Mouse (Mus musculus): ENCODE results near the gene Tmem132d.
A peak's percentile ranks its signal among the peaks of the same experiment; 100 is the strongest.

Gene Tmem132d

DNA sequence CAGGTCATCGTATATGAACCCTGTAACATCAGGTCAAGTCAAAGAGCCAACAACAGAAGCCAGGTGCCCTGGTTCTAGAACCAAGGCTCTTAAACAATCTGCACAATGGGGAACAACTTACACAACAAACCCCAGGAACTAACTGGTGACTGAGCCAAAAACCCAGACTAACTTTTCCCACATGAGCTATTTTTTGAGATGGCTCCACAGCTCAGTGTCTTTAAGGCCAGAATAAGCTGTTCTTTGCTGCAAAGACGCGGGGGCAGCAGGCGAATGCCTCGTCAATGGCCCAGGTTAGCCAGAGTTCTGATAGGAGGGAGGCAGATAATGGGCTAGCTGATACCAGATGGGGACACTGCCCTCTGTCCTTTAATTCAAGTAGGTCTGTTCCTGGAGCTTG, 221.8 kb downstream of the Tmem132d start:
- no peak for DNase-seq (ENCODE audit: low spot score)

DNA sequence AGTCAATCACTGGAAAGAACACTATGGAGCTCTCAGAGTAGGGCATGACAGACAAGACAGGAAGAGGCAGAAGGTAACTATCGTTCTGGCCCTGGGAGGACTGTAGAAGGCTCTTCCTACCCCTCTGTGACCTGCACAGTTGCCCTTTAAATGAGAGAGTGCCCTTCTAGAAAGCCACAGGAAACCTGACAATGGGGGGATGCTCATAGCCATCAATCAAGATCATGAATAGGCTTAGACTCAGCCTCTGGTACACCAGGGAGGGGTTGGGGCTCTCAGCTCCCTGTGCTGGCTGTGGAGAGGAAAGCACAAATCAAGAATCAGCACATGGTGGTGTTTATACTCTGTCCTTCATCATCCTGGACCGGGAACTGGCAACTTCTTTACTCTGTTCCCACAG, 227.2 kb downstream of the Tmem132d start:
- DNase-seq (ENCODE audit: low spot score), result peak; percentile 63

DNA sequence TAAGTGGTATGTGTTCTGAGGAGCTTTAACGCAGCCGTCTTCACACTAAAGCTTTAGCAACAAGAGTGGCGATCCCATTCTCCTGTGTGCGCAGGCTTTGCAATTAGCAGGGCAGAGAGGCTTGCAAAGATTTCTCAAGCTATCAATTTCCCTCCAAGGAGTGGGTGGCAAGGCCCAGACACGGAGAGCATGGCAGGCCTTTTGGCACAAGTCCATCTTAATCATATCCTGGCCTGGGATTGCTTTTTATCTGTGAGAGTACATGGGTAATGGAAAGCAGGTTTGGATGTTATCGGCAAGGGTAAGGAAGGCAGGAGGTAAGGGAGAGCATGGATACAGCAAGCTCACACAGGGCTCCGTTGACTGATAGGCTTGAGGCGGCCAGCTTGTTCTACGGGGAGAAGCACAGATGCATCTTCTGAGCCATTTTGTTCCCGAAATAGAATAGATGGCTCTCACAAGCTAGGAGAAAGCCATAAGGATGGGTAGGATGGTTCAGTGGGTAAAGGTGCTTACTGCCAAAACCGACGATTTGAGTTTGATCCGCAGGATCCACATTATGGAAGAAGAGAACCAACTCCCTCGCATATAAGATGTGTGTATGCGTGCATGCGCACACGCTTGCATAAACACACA, 228.1 kb downstream of the Tmem132d start:
- DNase-seq (ENCODE audit: low spot score), result peak; percentile 16

DNA sequence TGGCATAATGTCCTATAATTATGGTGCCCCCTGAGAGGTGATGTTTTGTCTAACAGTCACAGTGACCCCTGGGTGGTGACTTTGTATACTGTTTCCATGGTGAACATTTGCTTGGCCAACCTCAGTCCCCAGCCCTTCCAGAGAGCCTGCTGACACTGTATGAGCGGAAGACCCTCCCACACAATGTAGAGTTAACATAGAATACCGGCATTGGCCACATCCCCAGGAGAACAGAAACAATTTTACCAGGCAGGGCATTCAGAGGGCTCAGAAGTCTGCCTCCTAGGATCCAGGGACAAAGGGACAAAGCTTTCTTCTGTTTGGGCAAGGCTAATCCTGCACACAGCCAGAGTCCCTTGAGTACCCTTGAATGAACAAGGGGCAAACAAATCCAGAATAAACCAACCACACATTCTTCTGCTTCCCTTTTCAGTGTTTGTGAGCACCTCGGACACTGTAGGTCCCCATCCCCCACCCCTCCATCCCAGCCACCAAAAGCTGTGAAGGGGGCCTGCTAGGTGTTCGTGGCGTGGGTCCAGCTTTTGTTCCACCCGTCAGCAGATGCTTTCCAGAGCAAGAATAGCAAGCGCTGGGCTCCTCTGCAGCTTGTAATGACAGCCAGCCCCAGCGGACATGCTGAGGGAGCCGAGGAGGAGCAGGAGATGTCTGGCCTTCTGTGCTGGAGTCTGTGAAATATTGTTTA, 228.8 kb downstream of the Tmem132d start:
- peak; percentile 43 for DNase-seq (ENCODE audit: low spot score)

DNA sequence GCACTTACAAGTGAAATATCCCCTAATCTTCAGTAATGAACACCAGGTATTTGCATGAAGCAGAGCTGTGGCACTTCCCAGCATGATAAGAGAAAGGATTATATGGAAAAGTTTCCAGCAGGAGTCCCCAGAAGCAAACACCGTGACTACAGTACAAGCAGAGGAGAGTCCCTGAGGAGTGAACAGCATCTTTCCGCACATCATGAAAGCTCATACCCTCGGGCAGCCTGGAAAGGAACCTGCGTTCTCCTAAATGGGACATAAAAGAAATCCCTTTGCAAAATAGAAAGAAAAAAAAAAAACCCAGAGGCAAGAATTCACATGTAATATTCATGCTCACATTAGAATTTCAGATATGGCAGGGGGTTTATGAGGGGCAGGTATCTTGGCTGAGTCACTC, 238.8 kb downstream of the Tmem132d start:
- DNase-seq (ENCODE audit: low spot score), result no peak

DNA sequence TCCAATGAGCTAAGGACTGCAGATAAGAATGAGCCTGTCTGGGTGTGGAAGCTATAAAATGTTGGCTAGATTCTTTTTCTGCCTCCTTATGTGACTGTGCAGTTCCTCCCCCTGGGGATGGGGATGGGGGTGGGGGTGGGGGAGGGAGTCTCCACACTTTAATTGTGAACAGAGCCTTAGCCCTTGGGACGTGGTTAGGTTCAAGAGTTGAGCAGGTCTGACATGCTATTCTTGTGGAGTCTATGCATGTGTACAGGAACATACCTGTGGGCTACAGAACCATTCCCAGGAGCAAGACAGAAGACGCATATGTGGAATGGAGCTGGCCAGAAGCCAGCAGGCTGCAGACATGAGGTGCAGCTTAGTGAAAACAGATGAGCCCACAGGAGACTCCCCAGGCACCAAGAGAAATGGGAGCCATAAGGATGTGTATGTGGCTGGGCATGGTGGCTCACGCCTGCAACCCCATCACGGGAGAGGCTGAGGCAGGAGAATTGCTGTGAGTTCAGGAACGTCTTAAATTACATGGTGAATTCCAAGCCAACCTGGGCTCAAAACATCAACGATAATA, 240.3 kb downstream of the Tmem132d start:
- DNase-seq (ENCODE audit: low spot score), result no peak

DNA sequence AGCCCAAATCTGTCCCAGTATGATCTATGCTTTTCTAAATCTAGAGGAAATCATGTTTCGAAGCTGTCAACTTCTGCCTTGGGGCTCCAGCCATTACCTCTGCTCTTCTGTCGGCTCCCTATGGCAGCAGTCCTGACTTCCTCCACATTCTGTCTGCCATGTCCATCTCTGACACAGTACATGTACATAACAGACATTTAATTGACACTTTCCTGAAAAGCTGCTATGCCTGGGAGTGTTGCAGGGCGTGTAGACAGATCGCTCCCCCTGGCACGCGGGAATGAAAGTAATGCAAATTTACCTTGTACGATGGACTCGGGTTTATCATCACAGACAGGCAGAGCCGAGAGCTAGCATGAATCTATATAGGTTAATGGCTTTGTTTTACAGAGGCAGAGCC, 241.2 kb downstream of the Tmem132d start:
- no peak for DNase-seq (ENCODE audit: low spot score)

DNA sequence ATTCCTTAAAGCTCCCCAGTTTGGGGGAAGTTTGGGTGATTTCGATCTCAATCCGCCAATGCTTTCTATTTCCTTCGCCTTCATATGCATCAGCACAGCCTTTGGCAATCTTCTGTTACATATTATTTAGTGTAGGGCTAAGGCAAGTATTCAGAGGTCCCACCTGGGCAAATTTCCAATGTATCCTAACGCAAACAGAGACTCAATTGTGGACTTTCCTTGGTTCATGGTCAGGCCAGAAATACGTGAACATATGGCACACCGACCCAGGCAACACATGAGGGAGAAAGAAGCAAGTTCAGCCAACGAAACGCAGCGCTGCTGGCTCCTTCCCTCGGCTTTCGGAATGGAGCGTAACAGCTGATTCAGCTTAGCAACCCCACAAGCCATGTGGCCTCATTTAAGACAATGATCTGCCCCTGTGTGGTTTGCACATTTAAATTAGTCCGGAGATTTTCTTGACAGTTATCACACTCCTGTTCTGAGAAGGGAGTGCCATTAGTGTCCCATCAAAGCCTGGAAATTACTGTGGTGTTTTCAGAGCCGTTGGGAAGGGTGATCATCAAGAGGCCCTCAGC, 242.5 kb downstream of the Tmem132d start:
- no peak for DNase-seq (ENCODE audit: low spot score)

DNA sequence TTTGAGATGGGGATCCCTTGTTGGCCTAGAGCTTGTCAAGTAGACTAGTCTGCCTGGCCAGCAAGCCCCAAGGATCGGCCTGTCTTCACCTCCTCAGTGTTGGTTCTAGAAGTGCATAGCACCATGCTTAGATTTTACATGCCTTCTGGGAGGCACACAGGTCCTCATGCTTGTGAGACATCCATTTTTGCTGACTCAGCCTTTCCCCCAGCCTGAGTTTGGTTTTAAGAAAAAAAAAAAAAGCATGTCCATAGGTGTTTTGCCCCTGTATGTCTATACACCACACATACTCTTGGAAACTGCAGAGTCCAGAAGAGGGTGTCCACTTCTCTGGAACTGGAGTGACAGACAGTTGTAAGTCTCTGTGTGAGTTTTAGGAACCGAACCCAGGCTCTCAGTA, 256.6 kb downstream of the Tmem132d start:
- DNase-seq (ENCODE audit: low spot score), result no peak

DNA sequence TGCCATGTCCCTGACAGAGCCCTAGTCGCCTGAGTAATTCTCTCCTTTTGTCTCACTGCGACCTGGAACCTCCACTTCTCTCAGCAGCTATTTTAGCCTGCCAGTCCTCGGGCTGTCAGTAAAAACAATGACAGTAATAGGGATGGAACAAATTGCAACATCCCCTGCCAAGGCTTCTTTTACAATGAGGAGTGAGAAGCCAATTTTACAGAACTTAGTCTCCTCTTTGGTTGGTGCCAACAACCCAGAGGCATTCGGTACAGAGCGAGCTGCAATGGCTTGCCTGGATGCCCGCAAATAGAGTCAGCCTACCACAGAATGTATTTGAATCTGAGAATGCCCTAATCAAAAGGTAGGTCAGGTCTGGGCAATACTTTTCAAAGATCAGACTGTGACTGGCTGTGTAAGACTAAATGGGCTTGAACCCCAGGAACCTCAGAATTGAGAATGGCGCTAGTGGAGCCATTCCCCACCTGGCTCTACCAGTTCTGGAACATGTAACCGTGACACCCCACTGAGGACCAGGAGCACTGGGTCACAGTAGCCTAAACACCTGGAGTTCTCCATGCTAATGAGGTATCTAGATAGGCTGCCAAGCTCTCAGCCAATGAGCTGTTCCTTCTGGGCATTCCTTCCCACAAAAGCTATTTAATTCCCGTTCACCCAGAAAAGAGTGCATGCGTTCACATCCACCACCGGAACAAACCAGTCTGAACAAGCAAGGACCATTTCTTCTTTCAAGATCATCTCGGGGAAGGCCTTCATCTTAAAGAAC, 273.8 kb downstream of the Tmem132d start:
- no peak for DNase-seq (ENCODE audit: low spot score)

DNA sequence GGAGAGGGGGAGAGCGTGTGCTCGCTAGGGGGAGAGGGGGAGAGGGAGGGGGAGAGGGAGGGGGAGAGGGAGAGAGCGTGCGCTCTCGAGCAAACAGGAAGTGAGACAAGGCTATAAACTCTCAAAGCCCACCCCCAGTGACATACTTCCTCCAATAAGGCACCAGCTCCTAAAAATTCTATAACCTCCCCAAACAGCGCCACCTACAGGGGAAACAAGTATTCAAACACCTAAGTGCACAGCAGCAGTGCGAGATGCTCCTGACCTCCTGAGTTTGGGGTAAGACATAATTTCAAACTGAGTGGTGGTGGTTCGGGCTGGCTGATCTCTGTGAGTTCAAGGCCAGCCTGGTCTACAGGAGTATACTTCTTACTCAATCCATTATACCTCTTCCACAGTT, 281.4 kb downstream of the Tmem132d start:
- no peak for DNase-seq (ENCODE audit: low spot score)

DNA sequence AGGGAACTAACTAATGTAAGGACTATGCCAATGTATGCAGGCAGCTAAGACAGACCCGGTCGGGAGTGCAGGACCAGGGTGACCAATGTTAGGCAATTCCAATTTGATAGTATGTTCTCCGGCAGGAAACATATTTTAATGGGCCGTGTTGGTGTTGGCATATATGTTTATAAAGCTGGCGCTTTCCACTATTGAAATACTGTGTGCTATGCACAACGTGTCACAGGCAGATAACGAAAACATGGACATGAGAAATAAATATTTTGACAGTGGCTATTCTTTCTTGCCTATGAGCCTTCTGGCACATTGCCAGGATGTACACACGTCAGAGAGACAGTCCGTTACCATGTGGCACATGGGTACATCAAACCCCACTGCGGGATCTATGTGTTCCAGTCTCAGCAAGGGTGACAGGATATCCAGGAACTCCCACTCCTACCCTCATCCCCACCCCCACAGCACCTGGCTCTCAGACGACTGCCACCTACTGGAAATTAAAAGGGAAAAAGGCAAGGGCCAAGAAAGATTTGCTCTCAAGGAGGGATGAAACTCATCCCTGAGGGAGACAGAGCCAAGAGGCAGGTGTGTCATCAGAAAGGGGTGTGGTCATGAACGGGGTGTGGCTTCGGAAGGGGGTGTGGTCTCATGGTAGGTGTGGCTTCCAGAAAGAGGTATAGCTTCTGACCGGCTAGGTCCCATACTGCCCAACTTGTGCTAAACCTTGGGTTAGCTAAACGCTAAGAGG, 285.8 kb downstream of the Tmem132d start:
- no peak for DNase-seq (ENCODE audit: low spot score)

DNA sequence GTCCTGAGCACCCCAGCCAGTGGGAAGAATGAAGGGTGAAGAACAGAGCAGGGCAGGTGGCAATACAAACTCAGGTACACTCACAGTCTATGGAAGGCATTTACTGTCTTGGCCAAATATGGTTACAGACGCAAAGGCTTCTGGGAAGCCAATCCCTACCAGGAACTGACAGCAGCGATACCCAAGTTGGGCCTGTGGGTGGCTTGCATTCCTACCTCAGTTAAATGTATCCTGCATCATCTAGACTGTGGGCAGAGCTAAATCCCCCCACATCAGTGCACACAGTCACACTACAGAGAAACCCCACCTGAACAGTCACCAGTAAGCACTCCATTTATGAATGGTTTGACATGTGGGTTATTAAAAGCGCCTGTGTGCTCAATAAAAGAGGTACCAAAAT, 288.1 kb downstream of the Tmem132d start:
- no peak for DNase-seq (ENCODE audit: low spot score)

DNA sequence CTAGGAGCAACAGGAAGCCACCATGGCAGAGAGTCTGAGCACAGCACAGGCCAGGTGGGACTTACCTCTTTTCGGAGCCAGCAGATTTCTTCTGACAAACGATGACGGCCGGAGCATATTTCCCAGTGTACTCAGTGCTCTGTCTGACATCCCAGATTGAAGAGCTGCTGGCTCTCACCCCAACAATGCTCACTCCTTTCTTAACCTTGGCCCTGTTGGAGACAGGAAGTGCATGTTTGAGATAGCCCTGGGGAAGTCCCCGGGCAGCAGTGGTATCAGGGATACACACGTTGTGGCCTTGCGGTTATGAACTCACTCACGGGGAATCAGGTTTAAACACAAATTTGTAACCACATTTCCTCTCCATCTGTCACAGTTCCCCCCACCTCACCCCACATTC, 296.1 kb downstream of the Tmem132d start:
- DNase-seq (ENCODE audit: low spot score), result no peak

DNA sequence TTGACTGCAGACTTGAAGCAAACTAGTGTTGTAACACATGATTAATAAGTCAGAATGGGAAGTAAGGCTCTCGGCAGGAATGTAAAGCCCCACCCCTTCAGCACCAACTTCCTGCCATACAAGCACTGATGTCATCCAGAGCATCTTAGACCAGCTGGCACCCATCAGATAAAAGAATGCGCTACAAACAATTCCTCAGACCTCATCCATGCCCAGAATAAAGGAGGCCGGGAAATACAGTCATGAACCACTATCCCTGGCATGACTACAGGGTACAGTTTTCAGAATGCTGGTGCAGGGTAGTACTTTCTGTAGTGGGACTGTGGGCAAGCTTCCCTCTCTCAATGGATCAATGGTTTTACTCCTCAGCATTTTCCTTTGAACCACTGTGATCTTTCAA, 310.2 kb downstream of the Tmem132d start:
- no peak for DNase-seq (ENCODE audit: low spot score)

DNA sequence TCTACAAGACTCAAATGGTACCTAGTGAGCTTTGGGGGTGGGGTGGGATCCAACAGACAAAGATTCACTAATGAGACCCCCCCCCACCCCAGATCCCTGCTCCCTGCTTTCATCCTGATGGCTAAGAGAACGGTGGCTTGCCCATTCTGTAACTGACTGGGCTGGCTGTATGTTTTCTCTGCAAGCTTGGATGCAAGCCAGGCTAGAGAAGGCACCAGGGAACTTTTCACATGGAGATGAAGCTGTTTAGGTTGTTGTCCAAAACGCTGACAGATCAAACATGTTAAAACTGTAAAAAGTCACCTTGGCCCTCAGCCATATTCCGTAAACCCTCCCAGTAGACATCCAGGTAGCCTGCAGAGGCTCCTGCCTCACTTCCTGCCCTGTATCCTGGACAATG, 313.7 kb downstream of the Tmem132d start:
- no peak for DNase-seq (ENCODE audit: low spot score)

DNA sequence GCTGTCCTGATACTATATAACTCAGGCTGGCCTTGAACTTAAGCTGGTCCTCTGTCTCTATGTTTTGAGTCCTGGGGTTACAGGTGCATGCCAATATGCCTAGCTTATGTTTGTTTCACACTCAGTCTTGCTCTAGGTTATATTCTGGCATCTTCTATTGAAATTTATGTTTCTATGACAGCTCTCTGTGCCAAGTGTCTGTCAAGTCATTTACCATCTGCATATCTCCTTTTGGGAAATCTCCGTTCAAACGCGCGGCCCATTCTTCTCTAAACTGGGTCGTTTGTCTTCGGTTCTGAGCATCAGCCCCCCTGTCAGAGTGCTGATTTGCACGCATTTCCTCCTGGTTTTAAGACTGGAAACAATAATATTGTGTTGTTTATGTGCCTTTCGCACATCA, 319.8 kb downstream of the Tmem132d start:
- no peak for DNase-seq (ENCODE audit: low spot score)

DNA sequence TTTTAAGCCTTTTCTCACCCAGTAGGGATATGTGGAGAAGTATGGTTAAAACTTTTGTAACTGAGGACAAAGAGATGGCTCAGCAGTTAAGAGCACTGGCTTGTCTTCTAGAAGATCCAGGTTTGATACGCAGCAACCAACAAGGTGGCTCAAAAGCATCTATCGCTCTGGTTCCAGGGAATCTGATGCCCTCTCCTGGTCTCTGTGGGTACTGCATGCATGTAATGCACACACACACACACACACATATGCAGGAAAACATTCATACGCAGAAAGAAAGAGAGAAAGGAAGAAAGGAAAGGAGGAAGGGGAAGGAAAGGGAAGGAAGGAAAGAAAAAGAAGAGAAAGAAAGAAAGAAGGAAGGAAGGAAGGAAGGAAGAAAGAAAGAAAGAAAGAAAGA, 320.4 kb downstream of the Tmem132d start:
- no peak for DNase-seq (ENCODE audit: low spot score)

DNA sequence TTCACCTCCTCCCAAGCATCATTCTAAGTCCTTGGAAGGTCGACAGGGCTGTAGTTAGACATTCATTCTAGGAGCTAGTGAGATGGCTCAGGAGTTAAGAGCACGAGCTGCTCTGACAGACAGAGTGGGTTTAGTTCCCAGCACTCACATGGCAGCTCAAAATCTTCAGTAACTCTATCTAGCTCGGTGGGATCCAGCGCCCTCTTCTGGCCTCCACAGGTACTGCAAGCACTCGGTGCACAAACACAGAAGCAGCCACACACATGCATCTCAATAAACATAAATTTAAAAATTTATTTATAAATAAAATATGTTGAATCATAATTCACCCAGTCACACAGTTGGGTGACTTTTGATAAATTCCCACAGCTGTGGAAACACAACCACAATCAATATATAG, 321.2 kb downstream of the Tmem132d start:
- no peak for DNase-seq (ENCODE audit: low spot score)

DNA sequence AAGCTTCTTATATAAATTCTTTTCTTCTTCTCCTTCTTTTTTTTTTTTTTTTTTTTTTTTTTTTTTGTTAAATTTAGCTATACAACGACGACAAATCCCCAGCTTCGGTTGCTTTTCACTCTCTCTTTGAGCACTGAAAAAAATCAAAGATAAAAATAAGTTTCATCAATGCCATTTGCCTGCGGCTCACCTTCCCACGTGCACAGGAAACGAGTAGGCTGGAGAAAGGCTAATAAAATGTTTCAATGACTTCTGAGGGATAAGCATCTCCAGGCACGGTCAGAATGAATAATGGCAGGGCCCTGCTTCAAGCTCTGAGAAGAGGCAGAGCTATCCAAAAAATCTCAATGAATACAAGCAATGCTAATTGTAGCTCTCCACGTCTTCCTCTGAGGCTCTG, 330.3 kb downstream of the Tmem132d start:
- DNase-seq (ENCODE audit: low spot score), result no peak

DNA sequence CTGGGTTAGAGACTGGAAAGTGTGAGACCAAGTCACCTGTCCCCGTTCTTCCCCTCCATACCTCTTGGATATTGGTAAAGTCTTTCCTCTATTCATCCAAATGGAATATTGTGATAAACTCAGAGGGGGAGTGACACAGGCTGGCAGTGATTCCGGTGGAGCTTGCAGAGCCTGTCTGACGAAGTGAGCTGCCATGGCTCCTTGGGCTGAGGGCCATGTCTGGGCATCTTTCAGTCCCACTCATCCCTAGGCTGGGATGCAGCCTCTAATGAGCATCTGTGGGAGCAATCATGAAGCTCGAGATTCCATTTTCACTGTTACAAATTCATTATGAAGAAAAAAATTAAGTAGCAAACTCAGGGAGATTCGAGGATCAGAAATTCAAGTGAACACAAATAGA, 332.5 kb downstream of the Tmem132d start:
- no peak for DNase-seq (ENCODE audit: low spot score)

DNA sequence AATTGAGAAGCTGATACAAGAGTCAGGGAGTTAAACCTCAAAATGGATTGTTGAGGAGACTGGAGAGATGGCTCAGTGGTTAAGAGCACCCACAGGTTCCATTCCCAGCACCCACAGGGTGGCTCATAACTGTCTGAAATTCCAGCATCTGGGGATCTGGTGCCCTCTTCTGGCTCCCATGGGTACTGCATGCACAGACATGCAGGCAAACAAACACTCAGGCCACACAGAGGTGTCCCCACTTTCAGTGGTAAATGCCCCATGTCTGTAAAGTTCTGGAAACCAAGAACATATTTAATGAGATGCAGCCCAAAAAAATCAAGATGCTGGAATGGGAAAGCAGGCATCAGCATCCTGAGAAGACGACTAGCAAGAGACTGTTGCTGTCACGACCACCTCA, 333.4 kb downstream of the Tmem132d start:
- no peak for DNase-seq (ENCODE audit: low spot score)

All from embryo, embryonic 10.5 days (tissue).